Mouse (Mus musculus) spleen, adult 2 months (tissue): ENCODE data around the gene Sptlc2. TPM values are rescaled to one million over a fixed set of nuclear protein-coding genes. Genes with fewer than 3 reads are reported as not detected.

Source experiments
- DNase-seq, 2 experiments: peaks; one replicate each; pipeline versions ENCODE4 v3.0.0 to v3.0.0-alpha.2; 2012 to 2021; ENCODE audit warnings: low spot score in 2 of 2, low read depth in 1 of 2
- H3K27ac ChIP-seq: fragments of 200-500 bp; 2 replicates; pipeline ENCODE4 v1.5.1; 2012; ENCODE audit warnings: low read length, inconsistent platforms; ENCODE audit not compliant: insufficient read depth
- H3K27me3 ChIP-seq: fragments of 200-500 bp; 2 replicates; pipeline ENCODE4 v1.6.1; 2012; ENCODE audit warnings: mild to moderate bottlenecking, moderate library complexity, low read length, inconsistent platforms; ENCODE audit not compliant: control insufficient read depth, insufficient read depth
- H3K36me3 ChIP-seq: fragments of 200-500 bp; 2 replicates; pipeline ENCODE4 v1.6.1; 2012; ENCODE audit warnings: mild to moderate bottlenecking, low read length, inconsistent platforms; ENCODE audit not compliant: control insufficient read depth, insufficient read depth
- H3K4me1 ChIP-seq: fragments of 200-500 bp; 2 replicates; pipeline ENCODE4 v1.6.1; 2011; ENCODE audit warnings: inconsistent platforms; ENCODE audit not compliant: control insufficient read depth, insufficient read depth, insufficient read length
- H3K4me3 ChIP-seq: fragments of 200-500 bp; 2 replicates; pipeline ENCODE4 v1.5.1; 2011; ENCODE audit warnings: mild to moderate bottlenecking, inconsistent platforms; ENCODE audit not compliant: insufficient read depth, insufficient read length; ENCODE audit errors: extremely low read depth
- CTCF ChIP-seq: fragments of 200-500 bp; IDR thresholded peaks from 2 replicates; pipeline ENCODE4 v1.5.1; 2011; ENCODE audit warnings: mild to moderate bottlenecking, inconsistent platforms; ENCODE audit not compliant: insufficient read depth, insufficient read length, insufficient replicate concordance; ENCODE audit errors: extremely low read depth
- POLR2A ChIP-seq: fragments of 200-500 bp; IDR thresholded peaks from 2 replicates; pipeline ENCODE4 v1.6.1; 2011; ENCODE audit warnings: low read depth, low read length, inconsistent platforms
- WGBS: fragments of 180-500 bp; shearing (Covaris S2); methylation state at CpG from one replicate; pipeline ENCODE4 v1.1.7; 2018; 5-methylcytosine and 5-hydroxymethylcytosine counted together
- polyA plus RNA-seq: library from polyadenylated mRNA; depleted of rRNA; stranded (reverse); fragments of >200 nt; gene quantifications from 2 replicates; pipeline ENCODE4 v1.2.3, GENCODE M21; 2012; rRNA removed

The Sptlc2 gene
- polyA plus RNA-seq, 1 experiment = 7.5 TPM

DNA sequence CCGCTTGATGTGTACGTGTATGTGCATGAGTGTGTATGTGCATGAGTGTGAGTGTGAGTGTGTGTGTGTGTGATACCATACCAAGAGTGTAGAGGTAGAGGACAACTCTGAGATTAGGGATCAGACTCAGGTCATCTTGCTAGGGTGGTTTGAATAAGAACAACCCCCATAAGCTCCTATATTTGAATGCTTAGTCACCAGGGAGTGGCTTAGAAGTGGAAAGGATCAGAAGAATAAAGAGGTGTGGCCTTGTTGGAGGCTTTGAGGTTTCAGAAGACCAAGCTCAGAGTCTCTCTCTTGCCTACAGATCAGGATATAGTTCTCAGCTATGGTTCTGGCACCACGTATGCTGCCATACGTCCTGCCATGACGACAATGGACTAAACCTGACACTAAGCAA, 131.5 kb downstream of the Sptlc2 start:
- no peak for DNase-seq
- Histone ChIP-seq H3K4me1 (no peaks in the 10 kb centered on the region), H3K27me3 (no peaks in the 10 kb centered on the region), H3K4me3 (no peak overlapping the region), H3K36me3 (peaks cover 32% of the 10 kb centered on the region), H3K27ac (no peak overlapping the region)
- TF ChIP-seq POLR2A = no peak
- no peak for TF ChIP-seq CTCF
- 95% methylated on average over 5 of the region's 5 CpGs for WGBS

Other genes starting within 250 kb of the Sptlc2 start
- gene Gstz1, start 241.2 kb downstream of the Sptlc2 start, polyA plus RNA-seq = 10.8 and 11.4 TPM in 2 replicates
- gene Pomt2, start 240.4 kb downstream of the Sptlc2 start, polyA plus RNA-seq = 5.2 and 5.9 TPM in 2 replicates
- gene Samd15, start 188.6 kb downstream of the Sptlc2 start, polyA plus RNA-seq = 0.20 and 0.43 TPM in 2 replicates
- gene Tmed8, start 187.9 kb downstream of the Sptlc2 start, polyA plus RNA-seq = 7.4 TPM in 2 replicates
- gene Noxred1, start 149.6 kb downstream of the Sptlc2 start, polyA plus RNA-seq = 2.7 and 3.7 TPM in 2 replicates
- 17.1 and 17.5 TPM in 2 replicates for gene Vipas39, start 122.1 kb downstream of the Sptlc2 start, polyA plus RNA-seq
- 39.7 and 41.5 TPM in 2 replicates for gene Ahsa1, start 121.9 kb downstream of the Sptlc2 start, polyA plus RNA-seq
- 0.07 and 0.21 TPM in 2 replicates for gene Ism2, start 88.7 kb downstream of the Sptlc2 start, polyA plus RNA-seq
- 4.4 and 4.8 TPM in 2 replicates for gene Slirp, start 55.5 kb upstream of the Sptlc2 start, polyA plus RNA-seq
- gene Alkbh1, start 55.7 kb upstream of the Sptlc2 start, polyA plus RNA-seq = 17.0 and 17.5 TPM in 2 replicates
- gene Snw1, start 83.9 kb upstream of the Sptlc2 start, polyA plus RNA-seq = 5.1 and 6.0 TPM in 2 replicates
- not detected in 2 replicates for gene Gm5788, start 106.4 kb upstream of the Sptlc2 start, polyA plus RNA-seq
- gene Gm8300, start 126.0 kb upstream of the Sptlc2 start, polyA plus RNA-seq = not detected in 2 replicates
- gene Oog1, start 214.3 kb upstream of the Sptlc2 start, polyA plus RNA-seq = not detected in 2 replicates
- gene Gm4027, start 230.5 kb upstream of the Sptlc2 start, polyA plus RNA-seq = not detected in 2 replicates